Mouse (Mus musculus) lung, embryonic 16.5 days (tissue): ENCODE measurements at regions not wholly inside any gene's neighbourhood (a gene's known extent, or its start where the extent isn't known, plus 50 kb on each side); places are given as distances from the start of the nearest gene placed in this dataset.

Experiments
- ATAC-seq: fragments of 200-750 bp; cut with Nextera tagmentation; 2 replicates; pipeline ENCODE4 v1.8.0; 2017; ENCODE audit warnings: low read depth, mild to moderate bottlenecking, moderate library complexity
- H3K27ac ChIP-seq: fragments of 300-500 bp; sonication (generic); 2 replicates; pipeline ENCODE4 v1.5.1; 2014; ENCODE audit warnings: mild to moderate bottlenecking, control low read depth, low read length
- H3K27me3 ChIP-seq: fragments of 300-500 bp; sonication (generic); 2 replicates; pipeline ENCODE4 v1.6.1; 2014; ENCODE audit warnings: low read depth, low read length, mixed read lengths; ENCODE audit not compliant: control insufficient read depth, insufficient read depth
- H3K36me3 ChIP-seq: fragments of 300-500 bp; sonication (generic); 2 replicates; pipeline ENCODE4 v1.6.1; 2014; ENCODE audit warnings: low read length; ENCODE audit not compliant: control insufficient read depth, insufficient read depth
- H3K4me1 ChIP-seq: fragments of 300-500 bp; sonication (generic); replicated peaks from 2 replicates; pipeline ENCODE4 v1.6.1; 2014; ENCODE audit warnings: low read length, mixed read lengths; ENCODE audit not compliant: control insufficient read depth, insufficient read depth
- H3K4me2 ChIP-seq: fragments of 300-500 bp; sonication (generic); 2 replicates; pipeline ENCODE4 v1.6.1; 2014; ENCODE audit warnings: low read depth, low read length, control low read depth
- H3K4me3 ChIP-seq: fragments of 300-500 bp; sonication (generic); 2 replicates; pipeline ENCODE4 v1.5.1; 2014; ENCODE audit warnings: mild to moderate bottlenecking, low read length, control low read depth
- H3K9ac ChIP-seq: fragments of 300-500 bp; sonication (generic); 2 replicates; pipeline ENCODE4 v1.6.1; 2014; ENCODE audit warnings: low read length, control low read depth
- H3K9me3 ChIP-seq: fragments of 300-500 bp; sonication (generic); 2 replicates; pipeline ENCODE4 v1.6.1; 2016; ENCODE audit warnings: low read length; ENCODE audit not compliant: control insufficient read depth
- WGBS: fragments of 180-500 bp; shearing (Covaris S2); extraction: QIAGEN DNeasy Blood & Tissue Kit; methylation state at CpG from one replicate; pipeline ENCODE4 v1.1.7; 2014; 5-methylcytosine and 5-hydroxymethylcytosine counted together

GRCm38 (mm10) chr5:125920965-125921364, 389.4 kb downstream of the Tmem132b start:
- no peak overlapping the region for H3K4me3 ChIP-seq
- no peak overlapping the region for H3K4me2 ChIP-seq
- H3K4me1 ChIP-seq: no peaks in the 10 kb centered on the region
- no peaks in the 10 kb centered on the region for H3K27me3 ChIP-seq
- no peak for ATAC-seq
- 26% methylated on average over 11 of the region's 11 CpGs for WGBS
- H3K9me3 ChIP-seq: peaks cover 5% of the 10 kb centered on the region
- no peak overlapping the region for H3K27ac ChIP-seq
- H3K9ac ChIP-seq: no peak overlapping the region
- H3K36me3 ChIP-seq: no peaks in the 10 kb centered on the region

- Histone ChIP-seq H3K9ac (no peak overlapping the region), H3K36me3 (no peaks in the 10 kb centered on the region), H3K27ac (no peak overlapping the region), H3K9me3 (peaks cover 2% of the 10 kb centered on the region; the same call in 1 of the 2 replicates), H3K4me3 (no peak overlapping the region), H3K4me1 (no peaks in the 10 kb centered on the region), H3K27me3 (no peaks in the 10 kb centered on the region), H3K4me2 (no peak overlapping the region)
- 65% methylated on average over 7 of the region's 7 CpGs for WGBS
- no peak for ATAC-seq
These were observed 394.4 kb downstream of the Tmem132b start for GRCm38 (mm10) chr5:125925856-125926497.

DNA sequence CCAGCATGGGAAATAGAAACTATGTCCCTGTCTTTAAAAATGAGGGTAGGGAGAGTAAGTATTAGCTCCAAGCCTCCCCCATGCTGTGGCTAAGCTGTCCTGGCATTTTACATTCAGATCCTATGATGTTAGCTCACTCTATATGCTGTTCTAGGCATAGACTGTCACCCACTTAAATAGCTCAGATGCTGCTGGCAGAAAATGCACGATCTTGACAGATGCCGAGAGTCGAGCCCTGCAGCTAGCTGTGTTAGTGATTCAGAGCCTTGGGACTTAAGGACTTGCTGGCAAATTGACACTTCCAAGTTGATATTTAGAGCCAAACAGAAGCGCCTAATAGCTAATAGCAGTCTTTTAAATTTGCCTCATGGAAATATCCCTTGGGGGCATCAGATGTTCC, 399.9 kb downstream of the Tmem132b start:
- ATAC-seq: no peak
- Histone ChIP-seq H3K4me3 (no peak overlapping the region), H3K9ac (no peak overlapping the region), H3K36me3 (no peaks in the 10 kb centered on the region), H3K4me2 (no peak overlapping the region), H3K27me3 (no peaks in the 10 kb centered on the region), H3K9me3 (no peaks in the 10 kb centered on the region), H3K4me1 (no peaks in the 10 kb centered on the region), H3K27ac (no peak overlapping the region)
- 79% methylated on average over 4 of the region's 4 CpGs for WGBS

DNA sequence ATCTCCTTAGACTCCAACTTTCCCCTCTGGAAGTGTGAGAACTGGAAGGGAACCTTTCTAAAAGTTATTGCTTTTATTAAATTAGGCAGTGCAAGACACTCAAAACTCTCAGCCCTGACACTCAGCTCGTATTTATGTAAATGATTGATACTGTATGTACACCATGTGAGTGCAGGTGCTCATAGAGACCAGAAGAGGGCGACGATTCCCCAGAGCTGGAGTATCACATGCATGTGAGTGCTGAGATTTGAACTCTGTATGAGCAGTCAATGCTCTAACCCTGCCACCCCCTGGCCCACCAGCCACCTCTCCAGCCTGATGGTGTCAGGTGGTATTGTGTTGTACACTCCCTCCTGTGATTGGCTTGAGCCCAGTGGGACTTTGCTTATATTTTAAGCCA, 407.8 kb downstream of the Tmem132b start:
- H3K27me3 ChIP-seq: no peaks in the 10 kb centered on the region
- H3K4me1 ChIP-seq: no peaks in the 10 kb centered on the region
- no peak overlapping the region for H3K9ac ChIP-seq
- H3K36me3 ChIP-seq: no peaks in the 10 kb centered on the region
- H3K27ac ChIP-seq: no peak overlapping the region
- ATAC-seq: no peak
- H3K9me3 ChIP-seq: peaks cover 2% of the 10 kb centered on the region
- no peak overlapping the region for H3K4me2 ChIP-seq
- H3K4me3 ChIP-seq: no peak overlapping the region
- 84% methylated on average over 3 of the region's 3 CpGs for WGBS

DNA sequence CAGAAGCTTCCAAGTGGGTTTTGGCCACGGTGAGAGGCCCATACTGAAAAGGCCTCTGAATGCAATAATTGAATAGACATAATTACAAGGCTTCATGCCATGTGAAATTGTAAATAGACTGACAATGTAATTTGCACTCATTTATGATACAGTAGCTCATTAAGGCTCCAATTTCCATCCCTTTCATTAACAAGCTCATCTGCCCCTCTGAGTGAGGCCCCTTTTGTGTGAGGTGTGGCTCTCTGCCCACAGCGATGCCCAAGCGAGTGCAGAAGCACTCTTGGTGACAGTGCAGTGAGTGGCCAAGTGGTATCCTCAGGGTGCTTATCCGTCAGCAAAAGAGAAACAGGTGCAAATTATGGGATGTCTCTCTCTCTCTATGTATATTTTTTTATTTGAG, 415.2 kb downstream of the Tmem132b start:
- H3K9me3 ChIP-seq: peaks cover 6% of the 10 kb centered on the region
- H3K27me3 ChIP-seq: no peaks in the 10 kb centered on the region
- no peak overlapping the region for H3K4me3 ChIP-seq
- H3K27ac ChIP-seq: no peak overlapping the region
- no peak overlapping the region for H3K4me2 ChIP-seq
- no peaks in the 10 kb centered on the region for H3K4me1 ChIP-seq
- no peak overlapping the region for H3K9ac ChIP-seq
- WGBS: 85% methylated on average over 4 of the region's 4 CpGs
- no peak for ATAC-seq
- H3K36me3 ChIP-seq: no peaks in the 10 kb centered on the region

- Histone ChIP-seq H3K27ac (no peak overlapping the region), H3K36me3 (no peaks in the 10 kb centered on the region)
- 71% methylated on average over 6 of the region's 6 CpGs for WGBS
These were observed 420.1 kb downstream of the Tmem132b start for GRCm38 (mm10) chr5:125951641-125952040.

DNA sequence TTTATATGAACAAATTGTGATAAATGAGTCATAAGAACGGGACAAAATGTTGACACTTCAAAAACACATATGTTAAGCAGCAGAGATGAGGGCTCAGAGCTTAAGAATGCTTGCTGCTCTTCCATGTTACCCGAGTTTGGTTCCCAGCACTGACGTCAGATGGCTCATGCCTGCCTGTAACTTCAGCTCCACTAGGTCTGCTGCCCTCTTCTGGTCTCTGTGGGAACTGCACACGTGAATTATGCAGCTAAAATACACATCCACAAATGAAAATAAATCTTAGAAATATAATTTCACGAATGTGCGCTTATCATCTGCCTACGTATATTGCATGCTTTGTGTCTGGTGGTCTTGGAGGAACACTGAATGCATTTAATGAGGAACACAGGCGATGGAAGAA, 432.5 kb downstream of the Tmem132b start:
- no peak overlapping the region for H3K27ac ChIP-seq
- H3K9me3 ChIP-seq: peaks cover 3% of the 10 kb centered on the region; the same call in 1 of the 2 replicates
- no peaks in the 10 kb centered on the region for H3K27me3 ChIP-seq
- H3K9ac ChIP-seq: no peak overlapping the region
- H3K4me2 ChIP-seq: no peak overlapping the region
- 67% methylated on average over 8 of the region's 8 CpGs for WGBS
- no peaks in the 10 kb centered on the region for H3K36me3 ChIP-seq
- no peaks in the 10 kb centered on the region for H3K4me1 ChIP-seq
- no peak overlapping the region for H3K4me3 ChIP-seq
- no peak for ATAC-seq

More at GRCm38 (mm10) chr5:125951641-125952040, 420.1 kb downstream of the Tmem132b start:
- Histone ChIP-seq H3K4me2 (no peak overlapping the region), H3K4me3 (no peak overlapping the region), H3K4me1 (no peaks in the 10 kb centered on the region), H3K27me3 (no peaks in the 10 kb centered on the region), H3K9me3 (no peaks in the 10 kb centered on the region), H3K9ac (no peak overlapping the region)
- no peak for ATAC-seq

GRCm38 (mm10) chr5:125968151-125968550, 436.6 kb downstream of the Tmem132b start:
- WGBS: 66% methylated on average over 4 of the region's 4 CpGs
- no peak overlapping the region for H3K27ac ChIP-seq
- ATAC-seq: no peak

GRCm38 (mm10) chr5:125974035-125974434, 442.5 kb downstream of the Tmem132b start:
- Histone ChIP-seq H3K9me3 (peaks cover 9% of the 10 kb centered on the region), H3K4me2 (no peak overlapping the region), H3K27me3 (no peaks in the 10 kb centered on the region), H3K4me3 (no peak overlapping the region), H3K9ac (no peak overlapping the region), H3K4me1 (no peaks in the 10 kb centered on the region), H3K27ac (no peak overlapping the region), H3K36me3 (no peaks in the 10 kb centered on the region)
- ATAC-seq: no peak
- WGBS: 74% methylated on average over 1 of the region's 1 CpGs

More at GRCm38 (mm10) chr5:125968151-125968550, 436.6 kb downstream of the Tmem132b start:
- Histone ChIP-seq H3K4me1 (no peaks in the 10 kb centered on the region), H3K4me3 (no peak overlapping the region), H3K9me3 (peaks cover 3% of the 10 kb centered on the region; the same call in 1 of the 2 replicates), H3K4me2 (no peak overlapping the region), H3K9ac (no peak overlapping the region), H3K36me3 (no peaks in the 10 kb centered on the region), H3K27me3 (no peaks in the 10 kb centered on the region)

DNA sequence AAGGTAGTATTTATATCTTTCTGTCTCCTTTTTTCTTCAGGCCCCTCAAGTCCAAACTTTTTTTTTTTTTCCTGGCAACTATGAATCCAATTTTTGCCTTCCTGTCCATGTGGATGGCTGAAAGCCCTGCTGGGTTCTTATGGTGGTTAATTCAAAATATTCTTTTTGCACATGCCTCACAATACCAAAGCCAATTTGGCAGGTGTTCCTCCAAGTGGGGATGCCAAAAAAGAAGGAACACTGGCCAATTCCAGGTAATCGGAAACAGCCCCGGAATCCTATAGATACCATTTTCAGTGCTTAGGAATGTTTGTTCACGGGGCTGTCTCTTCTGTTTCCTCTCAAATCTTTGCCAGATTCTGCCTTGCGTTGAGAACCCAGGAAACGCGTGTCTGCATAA, 448.2 kb downstream of the Tmem132b start:
- Histone ChIP-seq H3K9ac (no peak overlapping the region), H3K27me3 (no peaks in the 10 kb centered on the region), H3K36me3 (no peaks in the 10 kb centered on the region), H3K27ac (no peak overlapping the region), H3K4me2 (no peak overlapping the region), H3K9me3 (peaks cover 10% of the 10 kb centered on the region), H3K4me1 (no peaks in the 10 kb centered on the region), H3K4me3 (no peak overlapping the region)
- ATAC-seq: no peak
- 84% methylated on average over 6 of the region's 6 CpGs for WGBS
